Mouse (Mus musculus) megakaryocyte, adult 5-6 weeks (primary cell): ENCODE results near the gene Epyc. TPM values are rescaled to one million over a fixed set of nuclear protein-coding genes. Genes with fewer than 3 reads are reported as not detected.

ENCODE experiments used
- ATAC-seq: 2 replicates; pipeline ENCODE4 v1.8.0; 2016; ENCODE audit warnings: mild to moderate bottlenecking, inconsistent platforms; ENCODE audit not compliant: poor library complexity, severe bottlenecking
- total RNA-seq, 2 experiments: library from RNA; stranded (forward) in 1 of 2; stranded (reverse) in 1 of 2; fragments of 153-499, 151-499 nt in 1 of 2; fragments of 221-1000, 200-1000 nt in 1 of 2; gene quantifications; 2 replicates each; pipeline versions ENCODE4 v1.2.3 to v1.2.4; 2015 to 2017

Gene Epyc
- total RNA-seq (2015) = not detected in 2 replicates
- not detected in 2 replicates for total RNA-seq (2017)

DNA sequence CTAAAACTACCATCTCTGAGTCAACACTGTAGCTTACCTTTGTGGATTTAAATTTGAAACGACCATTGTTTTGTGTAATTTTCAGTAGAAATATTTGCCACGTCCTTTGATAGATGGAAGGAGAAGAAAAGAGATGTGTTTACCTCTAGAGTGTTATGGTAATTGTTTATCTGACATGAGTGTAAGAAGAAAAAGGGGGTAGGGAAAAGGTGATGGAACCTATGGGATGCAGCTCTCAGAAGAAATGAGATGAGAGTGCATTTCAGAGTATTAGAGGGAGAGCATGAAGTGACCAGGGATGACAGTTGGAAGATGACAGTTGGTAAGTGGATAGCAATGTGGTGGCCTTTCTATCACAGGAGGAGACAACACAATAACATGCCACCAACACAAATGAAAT lies at the start of gene Epyc:
Gene Epyc (plus strand): TSS at position 301 of the 400 bp plus-strand sequence.
- no peak for ATAC-seq

DNA sequence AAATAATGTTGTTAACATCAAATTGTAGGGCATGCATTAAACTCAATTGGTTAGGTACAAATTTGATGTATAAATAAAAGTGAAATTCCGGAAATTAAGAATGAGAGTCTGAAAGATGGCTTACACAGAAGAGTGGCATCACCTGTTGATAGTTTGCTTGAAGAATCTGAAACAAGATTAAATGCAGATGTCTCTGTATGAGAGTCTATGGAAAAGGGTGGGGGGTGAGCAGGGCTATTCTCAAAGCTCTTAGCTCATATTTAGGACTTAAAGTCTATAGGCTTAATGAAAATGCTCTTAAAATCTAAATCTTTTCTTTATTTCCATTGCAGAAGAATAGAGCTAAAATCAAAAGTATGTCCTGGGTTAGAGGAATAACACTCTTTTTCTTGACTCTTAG lies 48.2 kb upstream of the Epyc start:
- no peak for ATAC-seq

GRCm38 (mm10) chr10:97601744-97602143 lies 42.1 kb upstream of the Epyc start:
- ATAC-seq = no peak

- no peak for ATAC-seq
Observed at GRCm38 (mm10) chr10:97603256-97603655, 40.6 kb upstream of the Epyc start.

- ATAC-seq = no peak
Observed at GRCm38 (mm10) chr10:97606579-97606978, 37.3 kb upstream of the Epyc start, which contains the start of gene Kera. TSS of gene Kera (plus strand) at chr10:97606879.

DNA sequence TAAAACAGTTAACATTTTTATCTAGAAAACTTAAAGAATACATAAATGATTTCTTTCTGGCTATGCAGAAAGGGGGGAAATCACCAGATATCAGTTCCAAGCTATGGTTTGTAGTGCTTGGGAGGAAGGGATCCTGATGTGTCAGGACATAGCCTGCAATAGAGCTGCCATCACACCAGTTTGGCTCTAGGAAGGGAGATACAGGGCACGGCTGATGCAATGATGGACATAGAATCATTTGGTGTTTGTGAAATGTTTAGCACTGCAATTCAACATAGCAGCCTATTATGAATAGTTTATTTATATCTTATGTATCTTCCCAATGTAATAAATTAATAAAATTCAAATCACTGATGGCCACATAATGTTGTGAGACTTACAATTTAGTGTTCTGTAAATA lies 21.5 kb upstream of the Epyc start:
- ATAC-seq = no peak

GRCm38 (mm10) chr10:97624381-97624780 lies 19.5 kb upstream of the Epyc start:
- ATAC-seq = no peak

DNA sequence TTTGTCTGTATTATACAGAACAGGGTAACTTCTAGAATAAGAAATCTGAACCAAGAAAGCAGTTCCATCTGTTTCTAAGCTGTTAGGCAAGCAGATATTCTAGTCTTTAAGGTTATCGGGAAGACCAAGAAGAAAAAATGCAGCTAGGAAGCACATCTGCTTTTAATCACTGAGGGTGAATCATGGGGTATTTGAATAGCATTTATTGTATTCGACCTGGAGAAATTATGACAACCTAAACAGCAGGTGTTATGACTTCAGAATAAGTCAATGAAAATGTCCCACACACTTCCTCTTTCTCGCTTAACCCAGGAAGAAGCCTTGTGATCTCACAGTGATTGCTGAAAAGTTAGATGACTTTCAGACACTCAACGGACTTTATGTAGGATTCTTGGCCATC lies 18.8 kb upstream of the Epyc start:
- no peak for ATAC-seq

- ATAC-seq = no peak
Observed at GRCm38 (mm10) chr10:97626543-97626942, 17.3 kb upstream of the Epyc start.

- ATAC-seq = no peak
Observed at GRCm38 (mm10) chr10:97631061-97631460, 12.8 kb upstream of the Epyc start.

DNA sequence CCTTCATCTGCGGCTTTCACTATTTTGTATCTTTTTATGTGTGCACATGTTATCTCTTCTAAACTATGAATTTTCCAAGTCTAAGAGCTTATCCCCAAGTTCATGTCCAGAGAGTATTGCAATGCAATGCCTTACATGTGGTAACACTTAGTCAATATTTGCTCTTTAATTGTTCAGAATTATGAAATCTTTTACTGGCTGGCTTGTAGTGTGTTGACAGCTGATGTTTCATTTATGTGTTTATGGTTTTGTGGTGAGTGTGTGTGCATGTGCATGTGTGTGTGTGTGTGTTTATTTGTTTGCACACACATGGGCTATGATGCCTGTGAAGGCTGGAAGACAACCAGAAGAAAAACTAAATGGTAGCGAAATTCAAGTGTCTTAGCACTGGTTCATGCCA lies 1.9 kb upstream of the Epyc start:
- ATAC-seq = no peak

GRCm38 (mm10) chr10:97650334-97650733 lies 6.5 kb downstream of the Epyc start:
- ATAC-seq = no peak

GRCm38 (mm10) chr10:97659489-97659888 lies 15.6 kb downstream of the Epyc start:
- no peak for ATAC-seq

GRCm38 (mm10) chr10:97668656-97669055 lies 24.8 kb downstream of the Epyc start:
- ATAC-seq = no peak

- no peak for ATAC-seq
Observed at GRCm38 (mm10) chr10:97670202-97670601, 26.3 kb downstream of the Epyc start.

DNA sequence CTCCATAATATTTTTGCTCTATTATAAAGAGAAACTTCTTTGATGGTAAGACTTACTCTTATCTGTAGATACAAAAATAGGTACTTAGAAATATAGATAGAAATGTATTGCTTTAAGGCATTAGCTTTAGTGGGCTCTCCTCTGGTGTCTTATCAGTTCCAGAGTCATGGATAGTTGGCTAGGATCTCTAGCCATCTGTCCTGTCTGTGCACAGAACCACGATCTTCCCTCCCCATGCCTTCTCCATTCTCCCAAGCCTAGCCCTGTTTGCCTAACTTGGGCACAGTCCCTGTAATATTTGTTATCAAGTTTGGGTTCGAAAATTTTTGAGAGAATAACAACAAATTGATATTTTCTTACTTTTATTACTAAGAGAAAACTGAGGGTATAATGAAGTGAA lies 29.4 kb downstream of the Epyc start:
- no peak for ATAC-seq

- no peak for ATAC-seq
Observed at GRCm38 (mm10) chr10:97682981-97683380, 39.1 kb downstream of the Epyc start.

DNA sequence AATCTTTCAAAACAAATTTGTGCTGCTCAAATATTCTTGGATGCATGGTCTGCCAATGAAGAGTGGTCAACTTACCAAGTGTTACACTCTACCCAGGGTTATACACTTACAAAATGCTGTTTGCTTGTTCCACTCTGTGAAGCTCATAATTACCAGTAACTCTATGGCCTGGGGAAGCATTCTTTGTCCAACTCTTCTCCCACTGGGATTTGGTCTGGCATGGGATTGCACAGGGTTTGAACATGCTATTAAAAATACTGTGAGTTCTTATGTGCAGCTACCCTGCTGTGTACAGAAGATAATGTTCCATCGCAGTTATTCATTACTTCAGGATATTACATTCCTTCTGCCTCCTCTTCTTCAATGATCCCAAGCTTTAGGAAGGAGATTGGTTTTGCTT lies 43.3 kb downstream of the Epyc start:
- no peak for ATAC-seq

- ATAC-seq = no peak
Observed at GRCm38 (mm10) chr10:97689425-97689824, 45.6 kb downstream of the Epyc start.

DNA sequence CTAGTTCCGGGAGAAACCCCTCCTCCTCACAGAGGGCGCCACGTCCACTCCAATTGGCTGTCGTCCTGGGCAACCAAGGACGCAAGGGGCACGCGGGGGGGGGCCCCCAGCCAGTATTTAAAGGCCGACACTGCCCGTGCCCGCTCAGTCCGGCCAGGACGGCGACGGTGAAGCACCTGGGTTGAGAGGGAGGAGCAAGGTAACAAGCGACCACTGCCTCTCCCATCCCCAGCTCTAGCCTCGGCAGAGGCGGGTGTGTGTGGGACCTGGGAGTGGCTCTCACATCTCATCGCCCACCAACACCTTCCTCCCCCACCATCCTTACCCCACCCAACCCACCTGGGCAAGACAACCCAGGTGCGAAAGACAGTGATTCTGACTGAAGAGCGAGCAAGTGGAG lies 49.0 kb downstream of the Epyc start, which contains the start of gene Ccer1:
Gene Ccer1 (plus strand): TSS at position 147 of the 400 bp plus-strand sequence.
- no peak for ATAC-seq

DNA sequence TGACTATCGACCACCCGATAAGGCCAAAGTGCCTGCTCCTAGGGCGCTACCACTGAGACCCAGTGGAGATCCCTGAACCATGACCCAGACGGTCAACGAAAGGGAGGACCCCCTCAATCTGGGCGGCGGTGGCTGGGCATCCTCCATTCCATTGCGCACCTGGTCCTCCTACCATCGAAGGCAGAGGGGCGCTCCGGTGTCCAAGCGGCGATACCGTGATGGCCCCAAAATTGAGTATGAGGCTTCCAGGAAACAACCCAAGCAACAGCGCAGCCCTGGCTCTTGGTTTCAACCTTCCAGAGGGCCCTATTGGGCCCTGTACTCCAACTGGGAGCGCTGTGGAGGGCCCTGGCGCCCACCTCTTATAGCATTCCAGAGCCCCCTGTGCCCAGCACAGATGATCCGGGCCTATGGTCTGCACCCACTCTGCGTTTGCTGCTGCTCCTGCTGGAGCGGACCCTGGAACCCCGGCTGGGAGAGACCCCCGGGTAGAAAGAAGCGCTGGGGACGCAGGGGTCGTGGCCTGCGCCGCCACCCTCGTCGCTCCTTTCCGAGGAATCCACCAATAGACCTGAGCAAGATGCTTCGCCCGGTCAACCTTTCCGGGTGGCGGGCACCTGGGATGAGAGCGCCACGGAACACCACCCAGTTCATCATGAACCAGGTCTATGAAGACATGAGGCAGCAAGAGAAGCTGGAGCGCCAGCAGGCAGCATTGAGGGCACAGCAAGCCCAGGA lies 49.7 kb downstream of the Epyc start:
- no peak for ATAC-seq

- ATAC-seq = no peak
Observed at GRCm38 (mm10) chr10:97702321-97702720, 58.5 kb downstream of the Epyc start.

DNA sequence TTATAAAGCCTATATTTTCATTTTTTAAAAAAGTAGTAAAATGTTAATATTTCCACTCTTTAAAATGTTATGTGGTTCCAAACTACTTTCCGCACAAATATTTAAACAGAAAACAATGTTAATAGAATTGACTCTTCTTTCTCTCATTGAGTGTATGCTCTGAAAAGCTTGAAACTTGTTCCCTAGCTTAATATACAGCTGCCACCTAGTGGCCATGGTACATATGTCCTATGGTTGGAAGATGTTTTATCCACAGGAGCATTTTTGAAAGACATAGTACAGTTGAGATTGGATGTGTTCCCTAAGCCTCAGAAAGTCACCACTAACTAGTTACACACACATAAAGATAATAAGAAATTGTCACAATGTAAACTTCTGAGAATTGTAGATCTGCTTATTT lies 60.7 kb downstream of the Epyc start:
- no peak for ATAC-seq
